Mouse (Mus musculus) liver, adult 2 months (tissue): ENCODE data around the gene Il6ra.

ENCODE experiments used
- CTCF ChIP-seq: fragments of 200-500 bp; IDR thresholded peaks from 2 replicates; pipeline ENCODE4 v1.5.1; 2011; ENCODE audit warnings: low read depth, low read length, control low read depth
- POLR2A ChIP-seq: fragments of 200-500 bp; IDR thresholded peaks from 2 replicates; pipeline ENCODE4 v1.6.1; 2011; ENCODE audit warnings: low read length, control low read depth; ENCODE audit not compliant: insufficient read depth; ENCODE audit errors: extremely low read depth

GRCm38 (mm10) chr3:89917408-89917807 lies 4.4 kb upstream of the Il6ra start:
- peak; percentile 29; the same call in 1 of the 2 replicates for TF ChIP-seq CTCF
- TF ChIP-seq POLR2A: no peak
